Mouse (Mus musculus) intestine, embryonic 15.5 days (tissue): Measurements from ENCODE around the gene Ninj1. TPM values are rescaled to one million over a fixed set of nuclear protein-coding genes. Genes with fewer than 3 reads are reported as not detected.

Source experiments
- ATAC-seq: fragments of 200-750 bp; cut with Nextera tagmentation; 2 replicates; pipeline ENCODE4 v1.8.0; 2017; ENCODE audit warnings: moderate TSS enrichment, moderate library complexity
- H3K27ac ChIP-seq: fragments of 300-500 bp; sonication (generic); 2 replicates; pipeline ENCODE4 v1.5.1; 2015; ENCODE audit warnings: mild to moderate bottlenecking, inconsistent platforms
- H3K27me3 ChIP-seq: fragments of 300-500 bp; sonication (generic); replicated peaks from 2 replicates; pipeline ENCODE4 v1.6.1; 2015; ENCODE audit warnings: inconsistent platforms
- H3K36me3 ChIP-seq: fragments of 300-500 bp; sonication (generic); 2 replicates; pipeline ENCODE4 v1.6.1; 2015; ENCODE audit warnings: inconsistent platforms
- H3K4me1 ChIP-seq: fragments of 300-500 bp; sonication (generic); replicated peaks from 2 replicates; pipeline ENCODE4 v1.6.1; 2015; ENCODE audit warnings: inconsistent platforms
- H3K4me2 ChIP-seq: fragments of 300-500 bp; sonication (generic); replicated peaks from 2 replicates; pipeline ENCODE4 v1.6.1; 2015; ENCODE audit warnings: mild to moderate bottlenecking, inconsistent platforms
- H3K4me3 ChIP-seq: fragments of 300-500 bp; sonication (generic); replicated peaks from 2 replicates; pipeline ENCODE4 v1.5.1; 2015; ENCODE audit warnings: inconsistent platforms
- H3K9ac ChIP-seq: fragments of 300-500 bp; sonication (generic); 2 replicates; pipeline ENCODE4 v1.6.1; 2015; ENCODE audit warnings: inconsistent platforms
- H3K9me3 ChIP-seq: fragments of 300-500 bp; sonication (generic); 2 replicates; pipeline ENCODE4 v1.6.1; 2016; ENCODE audit warnings: inconsistent platforms
- WGBS: fragments of 180-500 bp; shearing (Covaris S2); methylation state at CpG from one replicate; pipeline ENCODE4 v1.1.7; 2015; 5-methylcytosine and 5-hydroxymethylcytosine counted together
- polyA plus RNA-seq: library from polyadenylated mRNA; unstranded; fragments of >200 nt; fragmentation: Nextera tagmentation; extraction: Ambion mirVana; gene quantifications from 2 replicates; pipeline ENCODE4 v1.2.1, GENCODE M21; 2015

The Ninj1 gene
- polyA plus RNA-seq, 1 experiment from 2014 or later, result 54.8 TPM

GRCm38 (mm10) chr13:49175509-49175908 lies 11.8 kb upstream of the Ninj1 start:
- 74% methylated on average over 10 of the region's 10 CpGs for WGBS
- Histone ChIP-seq H3K9me3 (no peaks in the 10 kb centered on the region), H3K9ac (no peak overlapping the region), H3K27ac (no peak overlapping the region), H3K4me2 (no peak overlapping the region), H3K4me1 (0 out of 2 replicates have a peak, but pooled peaks cover 3% of the 10 kb centered on the region), H3K36me3 (no peaks in the 10 kb centered on the region), H3K27me3 (no peaks in the 10 kb centered on the region), H3K4me3 (no peak overlapping the region)
- ATAC-seq, result no peak

GRCm38 (mm10) chr13:49178839-49179585 lies 8.3 kb upstream of the Ninj1 start:
- WGBS, result 69% methylated on average over 19 of the region's 19 CpGs
- no peak overlapping the region for H3K9ac ChIP-seq
- peak; percentile 67 for ATAC-seq

GRCm38 (mm10) chr13:49180274-49180673 lies 7.0 kb upstream of the Ninj1 start:
- Histone ChIP-seq H3K4me2 (no peak overlapping the region), H3K27me3 (no peaks in the 10 kb centered on the region), H3K4me3 (no peak overlapping the region), H3K4me1 (peaks cover 18% of the 10 kb centered on the region), H3K9me3 (no peaks in the 10 kb centered on the region), H3K9ac (no peak overlapping the region), H3K36me3 (no peaks in the 10 kb centered on the region), H3K27ac (no peak overlapping the region)
- no peak for ATAC-seq
- 88% methylated on average over 5 of the region's 5 CpGs for WGBS

More at GRCm38 (mm10) chr13:49178839-49179585, 8.3 kb upstream of the Ninj1 start:
- peaks cover 18% of the 10 kb centered on the region for H3K4me1 ChIP-seq
- H3K27me3 ChIP-seq, result no peaks in the 10 kb centered on the region
- no peak overlapping the region for H3K27ac ChIP-seq
- H3K4me2 ChIP-seq, result no peak overlapping the region
- H3K9me3 ChIP-seq, result no peaks in the 10 kb centered on the region
- no peak overlapping the region for H3K4me3 ChIP-seq
- H3K36me3 ChIP-seq, result no peaks in the 10 kb centered on the region

- Histone ChIP-seq H3K4me3 (no peak overlapping the region), H3K9me3 (no peaks in the 10 kb centered on the region), H3K36me3 (no peaks in the 10 kb centered on the region), H3K9ac (no peak overlapping the region), H3K4me2 (no peak overlapping the region), H3K4me1 (peaks cover 18% of the 10 kb centered on the region), H3K27ac (no peak overlapping the region), H3K27me3 (no peaks in the 10 kb centered on the region)
- 40% methylated on average over 1 of the region's 1 CpGs for WGBS
- no peak for ATAC-seq
Measured at GRCm38 (mm10) chr13:49180691-49181090, 6.6 kb upstream of the Ninj1 start.

- Histone ChIP-seq H3K4me3 (no peak overlapping the region), H3K36me3 (no peaks in the 10 kb centered on the region), H3K4me1 (peaks cover 21% of the 10 kb centered on the region), H3K27ac (no peak overlapping the region), H3K9me3 (no peaks in the 10 kb centered on the region), H3K9ac (no peak overlapping the region), H3K4me2 (no peak overlapping the region), H3K27me3 (no peaks in the 10 kb centered on the region)
- WGBS, result 89% methylated on average over 3 of the region's 3 CpGs
- no peak for ATAC-seq
Measured at GRCm38 (mm10) chr13:49181411-49181984, 5.8 kb upstream of the Ninj1 start.

GRCm38 (mm10) chr13:49183161-49183560 lies 4.1 kb upstream of the Ninj1 start:
- peaks cover 32% of the 10 kb centered on the region for H3K4me1 ChIP-seq
- no peak overlapping the region for H3K9ac ChIP-seq
- ATAC-seq, result no peak
- H3K27ac ChIP-seq, result 0 out of 2 replicates have a peak overlapping the region, but pooled peaks have one; percentile 9
- 39% methylated on average over 5 of the region's 5 CpGs for WGBS
- no peaks in the 10 kb centered on the region for H3K36me3 ChIP-seq
- H3K4me3 ChIP-seq, result no peak overlapping the region
- no peaks in the 10 kb centered on the region for H3K27me3 ChIP-seq
- no peaks in the 10 kb centered on the region for H3K9me3 ChIP-seq
- H3K4me2 ChIP-seq, result no peak overlapping the region

- Histone ChIP-seq H3K27me3 (no peaks in the 10 kb centered on the region), H3K9ac (no peak overlapping the region), H3K36me3 (no peaks in the 10 kb centered on the region), H3K4me1 (peaks cover 37% of the 10 kb centered on the region), H3K4me3 (no peak overlapping the region), H3K27ac (0 out of 2 replicates have a peak overlapping the region, but pooled peaks have one; percentile 9), H3K4me2 (no peak overlapping the region), H3K9me3 (no peaks in the 10 kb centered on the region)
- no peak for ATAC-seq
- WGBS, result 38% methylated on average over 5 of the region's 5 CpGs
Measured at GRCm38 (mm10) chr13:49183646-49184045, 3.6 kb upstream of the Ninj1 start.

- no peaks in the 10 kb centered on the region for H3K27me3 ChIP-seq
- H3K9ac ChIP-seq, result peak overlapping the region; percentile 41
- peak overlapping the region; percentile 84; the same call in 1 of the 2 replicates for H3K4me3 ChIP-seq
- no peaks in the 10 kb centered on the region for H3K9me3 ChIP-seq
- peaks cover 61% of the 10 kb centered on the region for H3K4me1 ChIP-seq
- H3K27ac ChIP-seq, result peak overlapping the region; percentile 86
- WGBS, result 22% methylated on average over 11 of the region's 11 CpGs
- peak overlapping the region; percentile 100 for H3K4me2 ChIP-seq
- peak; percentile 74 for ATAC-seq
- H3K36me3 ChIP-seq, result no peaks in the 10 kb centered on the region
Measured at GRCm38 (mm10) chr13:49186798-49187287, 442 bp upstream of the Ninj1 start.

GRCm38 (mm10) chr13:49188219-49188965 lies 1.1 kb downstream of the Ninj1 start:
- peaks cover 52% of the 10 kb centered on the region for H3K4me1 ChIP-seq
- WGBS, result 27% methylated on average over 15 of the region's 15 CpGs
- no peaks in the 10 kb centered on the region for H3K36me3 ChIP-seq
- peak overlapping the region; percentile 100 for H3K4me2 ChIP-seq
- peak overlapping the region; percentile 84 for H3K4me3 ChIP-seq
- no peaks in the 10 kb centered on the region for H3K9me3 ChIP-seq
- no peaks in the 10 kb centered on the region for H3K27me3 ChIP-seq
- ATAC-seq, result peak; percentile 5; the same call in 1 of the 2 replicates
- H3K27ac ChIP-seq, result no peak overlapping the region
- H3K9ac ChIP-seq, result peak overlapping the region; percentile 83

- H3K27me3 ChIP-seq, result no peaks in the 10 kb centered on the region
- no peak overlapping the region for H3K27ac ChIP-seq
- H3K9ac ChIP-seq, result no peak overlapping the region
- peaks cover 46% of the 10 kb centered on the region for H3K4me1 ChIP-seq
- H3K4me2 ChIP-seq, result peak overlapping the region; percentile 100; the same call in 1 of the 2 replicates
- H3K36me3 ChIP-seq, result no peaks in the 10 kb centered on the region
- H3K4me3 ChIP-seq, result no peak overlapping the region
- WGBS, result 69% methylated on average over 2 of the region's 2 CpGs
- ATAC-seq, result no peak
- H3K9me3 ChIP-seq, result no peaks in the 10 kb centered on the region
Measured at GRCm38 (mm10) chr13:49188966-49189360, 1.7 kb downstream of the Ninj1 start.

GRCm38 (mm10) chr13:49189970-49190870 lies 2.9 kb downstream of the Ninj1 start:
- Histone ChIP-seq H3K4me2 (no peak overlapping the region), H3K4me3 (no peak overlapping the region), H3K9me3 (no peaks in the 10 kb centered on the region), H3K27me3 (no peaks in the 10 kb centered on the region), H3K4me1 (peaks cover 46% of the 10 kb centered on the region), H3K27ac (0 out of 2 replicates have a peak overlapping the region, but pooled peaks have one; percentile 14), H3K9ac (no peak overlapping the region), H3K36me3 (no peaks in the 10 kb centered on the region)
- WGBS, result 58% methylated on average over 12 of the region's 12 CpGs
- ATAC-seq, result no peak
